Mouse (Mus musculus) frontal cortex, postnatal 36 days (tissue): ENCODE results near the gene Mug1.
"Not testable (repeated sequence)": the region's sequence is repeated elsewhere in the genome, so short reads cannot be mapped to it uniquely, and the experiment has no call there.

Source experiments
- DNase-seq, 2 experiments: peaks; one replicate each; pipeline ENCODE4 v3.0.0; 2022; ENCODE audit warnings: low spot score in 2 of 2

The Mug1 gene

DNA sequence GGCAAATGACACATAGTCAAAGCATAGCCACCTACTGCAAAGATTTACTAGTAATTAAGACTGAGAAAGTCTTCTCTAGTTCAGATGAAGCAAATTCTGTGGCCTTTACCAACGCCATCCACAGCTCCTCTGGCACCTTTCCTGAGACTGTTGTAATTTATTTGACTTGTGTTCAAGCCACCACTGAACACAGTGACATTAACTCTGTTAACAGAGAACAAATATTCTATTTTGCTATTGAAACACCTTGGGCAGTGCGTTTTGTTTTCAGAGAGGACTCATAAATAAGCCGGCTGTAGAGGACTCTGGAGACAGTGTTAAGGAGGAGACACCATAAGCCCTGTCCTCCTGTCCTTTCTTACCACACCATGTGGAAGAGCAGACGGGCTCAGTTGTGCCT, at the start of gene Mug1:
Mug1 (plus strand) TSS at position 271 of the 400 bp plus-strand sequence.
- DNase-seq: not testable (repeated sequence)

DNA sequence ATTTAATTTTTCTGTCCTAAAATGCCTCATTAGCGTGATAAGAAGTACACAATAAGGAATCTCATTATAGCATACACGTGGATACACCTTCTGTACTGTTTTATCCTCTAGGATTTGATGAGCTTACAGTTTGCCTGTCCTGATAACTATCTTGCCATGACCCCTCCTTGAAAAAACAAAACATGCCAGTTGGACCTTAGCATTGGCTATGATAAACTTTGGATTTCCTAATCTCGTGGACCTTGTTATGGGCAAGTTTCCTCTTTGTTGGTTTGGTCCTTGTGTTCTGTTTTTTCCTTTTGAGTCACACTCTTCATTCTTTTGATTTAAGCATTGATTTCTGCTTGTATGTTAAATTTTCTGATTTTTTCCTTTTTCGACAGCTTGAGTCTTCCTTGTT, 10.3 kb upstream of the Mug1 start:
- DNase-seq: no peak

DNA sequence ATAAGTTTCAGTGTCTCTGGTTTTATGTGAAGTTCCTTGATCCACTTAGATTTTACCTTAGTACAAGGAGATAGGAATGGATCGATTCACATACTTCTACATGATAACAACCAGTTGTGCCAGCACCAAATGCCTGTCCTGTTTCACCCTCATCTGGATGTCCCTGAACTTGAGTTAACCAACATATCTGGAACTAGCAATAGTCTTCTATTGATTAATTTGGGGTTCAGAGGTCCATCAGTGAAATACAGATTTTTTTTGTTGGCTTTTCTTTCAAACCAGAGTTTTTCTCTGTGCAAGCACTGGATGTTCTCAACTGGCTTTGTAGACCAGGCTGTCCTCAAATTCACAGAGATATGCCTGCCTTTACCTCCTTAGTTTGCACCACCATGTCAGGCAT, 2.0 kb upstream of the Mug1 start:
- no peak for DNase-seq

DNA sequence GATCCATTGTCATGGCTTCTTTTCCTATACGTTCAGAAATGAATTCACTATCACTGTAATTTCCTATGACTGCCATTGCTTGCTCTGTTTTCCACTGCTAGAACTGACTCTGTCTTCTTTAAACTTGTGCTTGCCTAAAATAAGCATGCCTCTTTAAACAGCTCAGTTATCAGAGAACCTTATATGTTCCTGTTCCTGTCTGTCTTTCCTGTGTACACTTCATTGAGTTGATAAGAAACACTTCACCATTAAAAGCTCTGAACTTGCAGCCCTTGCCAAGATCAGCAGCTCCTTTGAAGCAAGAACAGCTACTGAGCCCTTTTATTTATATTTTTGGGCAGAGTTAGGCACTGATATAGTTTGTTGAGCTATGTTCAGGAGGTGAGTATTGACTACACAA, 10.0 kb downstream of the Mug1 start:
- DNase-seq: no peak
